Mouse (Mus musculus): Measurements from ENCODE around the gene Bbx. TPM values are rescaled to one million over a fixed set of nuclear protein-coding genes. Genes with fewer than 3 reads are reported as not detected.
A peak's percentile ranks its signal among the peaks of the same experiment; 100 is the strongest.

Gene Bbx
- polyA plus RNA-seq, 1 experiment: 10.4 TPM

GRCm38 (mm10) chr16:50224946-50225345, 207.2 kb downstream of the Bbx start:
- TF ChIP-seq POLR2A (IDR thresholded peaks at IDR 0.05; ENCODE audit: extremely low read depth, insufficient read depth, low read length) (no peak), CTCF (IDR thresholded peaks at IDR 0.05; ENCODE audit: extremely low read depth, insufficient read depth, low read length) (no peak)
- Histone ChIP-seq H3K4me3 (ENCODE audit: insufficient read depth, low read length) (no peak overlapping the region), H3K4me1 (ENCODE audit: control insufficient read depth, insufficient read depth, low read length) (peaks cover 3% of the 10 kb centered on the region; the same call in 1 of the 2 replicates), H3K27ac (ENCODE audit: insufficient read depth, low read length) (no peak overlapping the region)

GRCm38 (mm10) chr16:50220734-50221501, 211.3 kb downstream of the Bbx start:
- Histone ChIP-seq H3K4me1 (ENCODE audit: control insufficient read depth, insufficient read depth, low read length) (0 out of 2 replicates have a peak, but pooled peaks cover 1% of the 10 kb centered on the region), H3K4me3 (ENCODE audit: insufficient read depth, low read length) (no peak overlapping the region), H3K27ac (ENCODE audit: insufficient read depth, low read length) (no peak overlapping the region)
- no peak for TF ChIP-seq CTCF (IDR thresholded peaks at IDR 0.05; ENCODE audit: extremely low read depth, insufficient read depth, low read length)
- TF ChIP-seq POLR2A (IDR thresholded peaks at IDR 0.05; ENCODE audit: extremely low read depth, insufficient read depth, low read length): no peak

GRCm38 (mm10) chr16:50217084-50217483, 215.1 kb downstream of the Bbx start:
- Histone ChIP-seq H3K4me3 (ENCODE audit: insufficient read depth, low read length) (no peak overlapping the region), H3K27ac (ENCODE audit: insufficient read depth, low read length) (no peak overlapping the region), H3K4me1 (ENCODE audit: control insufficient read depth, insufficient read depth, low read length) (0 out of 2 replicates have a peak, but pooled peaks cover 1% of the 10 kb centered on the region)
- TF ChIP-seq POLR2A (IDR thresholded peaks at IDR 0.05; ENCODE audit: extremely low read depth, insufficient read depth, low read length) (no peak), CTCF (IDR thresholded peaks at IDR 0.05; ENCODE audit: extremely low read depth, insufficient read depth, low read length) (no peak)

- Histone ChIP-seq H3K4me3 (ENCODE audit: insufficient read depth, low read length) (no peak overlapping the region), H3K4me1 (ENCODE audit: control insufficient read depth, insufficient read depth, low read length) (peaks cover 1% of the 10 kb centered on the region; the same call in 1 of the 2 replicates), H3K27ac (ENCODE audit: insufficient read depth, low read length) (no peak overlapping the region)
- no peak for TF ChIP-seq POLR2A (IDR thresholded peaks at IDR 0.05; ENCODE audit: extremely low read depth, insufficient read depth, low read length)
- TF ChIP-seq CTCF (IDR thresholded peaks at IDR 0.05; ENCODE audit: extremely low read depth, insufficient read depth, low read length): no peak
These were observed 220.5 kb downstream of the Bbx start for GRCm38 (mm10) chr16:50211727-50212126.

GRCm38 (mm10) chr16:50211231-50211630, 221.0 kb downstream of the Bbx start:
- no peak for TF ChIP-seq POLR2A (IDR thresholded peaks at IDR 0.05; ENCODE audit: extremely low read depth, insufficient read depth, low read length)
- TF ChIP-seq CTCF (IDR thresholded peaks at IDR 0.05; ENCODE audit: extremely low read depth, insufficient read depth, low read length): no peak
- Histone ChIP-seq H3K4me1 (ENCODE audit: control insufficient read depth, insufficient read depth, low read length) (peaks cover 1% of the 10 kb centered on the region; the same call in 1 of the 2 replicates), H3K27ac (ENCODE audit: insufficient read depth, low read length) (no peak overlapping the region), H3K4me3 (ENCODE audit: insufficient read depth, low read length) (no peak overlapping the region)

- H3K27ac ChIP-seq (ENCODE audit: insufficient read depth, low read length): no peak overlapping the region
- no peak for TF ChIP-seq CTCF (IDR thresholded peaks at IDR 0.05; ENCODE audit: extremely low read depth, insufficient read depth, low read length)
- TF ChIP-seq POLR2A (IDR thresholded peaks at IDR 0.05; ENCODE audit: extremely low read depth, insufficient read depth, low read length): no peak
- H3K4me3 ChIP-seq (ENCODE audit: insufficient read depth, low read length): no peak overlapping the region
- peaks cover 1% of the 10 kb centered on the region; the same call in 1 of the 2 replicates for H3K4me1 ChIP-seq (ENCODE audit: control insufficient read depth, insufficient read depth, low read length)
These were observed 221.4 kb downstream of the Bbx start for GRCm38 (mm10) chr16:50210742-50211141.

- H3K4me1 ChIP-seq (ENCODE audit: control insufficient read depth, insufficient read depth, low read length): no peaks in the 10 kb centered on the region
- TF ChIP-seq POLR2A (IDR thresholded peaks at IDR 0.05; ENCODE audit: extremely low read depth, insufficient read depth, low read length) (no peak), CTCF (IDR thresholded peaks at IDR 0.05; ENCODE audit: extremely low read depth, insufficient read depth, low read length) (no peak)
These were observed 227.2 kb downstream of the Bbx start for GRCm38 (mm10) chr16:50204944-50205343.

GRCm38 (mm10) chr16:50201546-50202151, 230.5 kb downstream of the Bbx start:
- Histone ChIP-seq H3K4me1 (ENCODE audit: control insufficient read depth, insufficient read depth, low read length) (no peaks in the 10 kb centered on the region), H3K4me3 (ENCODE audit: insufficient read depth, low read length) (no peak overlapping the region), H3K27ac (ENCODE audit: insufficient read depth, low read length) (no peak overlapping the region)
- TF ChIP-seq POLR2A (IDR thresholded peaks at IDR 0.05; ENCODE audit: extremely low read depth, insufficient read depth, low read length) (no peak), CTCF (IDR thresholded peaks at IDR 0.05; ENCODE audit: extremely low read depth, insufficient read depth, low read length) (peak; percentile 35; the same call in 1 of the 2 replicates)

More at GRCm38 (mm10) chr16:50204944-50205343, 227.2 kb downstream of the Bbx start:
- no peak overlapping the region for H3K4me3 ChIP-seq (ENCODE audit: insufficient read depth, low read length)
- no peak overlapping the region for H3K27ac ChIP-seq (ENCODE audit: insufficient read depth, low read length)

GRCm38 (mm10) chr16:50200214-50200613, 232.0 kb downstream of the Bbx start:
- Histone ChIP-seq H3K4me3 (ENCODE audit: insufficient read depth, low read length) (no peak overlapping the region), H3K4me1 (ENCODE audit: control insufficient read depth, insufficient read depth, low read length) (no peaks in the 10 kb centered on the region), H3K27ac (ENCODE audit: insufficient read depth, low read length) (no peak overlapping the region)
- no peak for TF ChIP-seq CTCF (IDR thresholded peaks at IDR 0.05; ENCODE audit: extremely low read depth, insufficient read depth, low read length)
- TF ChIP-seq POLR2A (IDR thresholded peaks at IDR 0.05; ENCODE audit: extremely low read depth, insufficient read depth, low read length): no peak
